Mouse (Mus musculus): ENCODE measurements around the gene 5330417C22Rik. TPM values are rescaled to one million over a fixed set of nuclear protein-coding genes. Genes with fewer than 3 reads are reported as not detected.
A peak's percentile ranks its signal among the peaks of the same experiment; 100 is the strongest.

Gene 5330417C22Rik
- total RNA-seq, 2 experiments from 2014 or later, result 24.8 to 28.8 TPM

GRCm38 (mm10) chr3:108411754-108412121, 124.6 kb downstream of the 5330417C22Rik start:
- Histone ChIP-seq H3K4me3 (peak overlapping the region; percentile 57), H3K27ac (peak overlapping the region; percentile 69)
- peak in 1 of 2 experiments; percentile 69 for DNase-seq (ENCODE audit: low spot score in 2 of 2)
- TF ChIP-seq CTCF (conservative IDR thresholded peaks at IDR 0.05), result no peak

GRCm38 (mm10) chr3:108411026-108411753, 125.1 kb downstream of the 5330417C22Rik start:
- peak overlapping the region; percentile 57 for H3K4me3 ChIP-seq
- peak overlapping the region; percentile 69 for H3K27ac ChIP-seq
- DNase-seq (ENCODE audit: low spot score in 2 of 2), result no peak
- TF ChIP-seq CTCF (conservative IDR thresholded peaks at IDR 0.05), result no peak

- DNase-seq (ENCODE audit: low spot score in 2 of 2), result no peak
- TF ChIP-seq CTCF (conservative IDR thresholded peaks at IDR 0.05), result no peak
Observed at GRCm38 (mm10) chr3:108410359-108410714, 126.0 kb downstream of the 5330417C22Rik start.

GRCm38 (mm10) chr3:108409656-108410358, 126.5 kb downstream of the 5330417C22Rik start:
- TF ChIP-seq CTCF (conservative IDR thresholded peaks at IDR 0.05), result no peak

More at GRCm38 (mm10) chr3:108410359-108410714, 126.0 kb downstream of the 5330417C22Rik start:
- Histone ChIP-seq H3K4me3 (peak overlapping the region; percentile 57), H3K27ac (peak overlapping the region; percentile 69)

GRCm38 (mm10) chr3:108408517-108409008, 127.8 kb downstream of the 5330417C22Rik start:
- no peak for TF ChIP-seq CTCF (conservative IDR thresholded peaks at IDR 0.05)
- Histone ChIP-seq H3K27ac (0 out of 2 replicates have a peak overlapping the region, but pooled peaks have one; percentile 23), H3K4me3 (no peak overlapping the region)
- no peak for DNase-seq (ENCODE audit: low spot score in 2 of 2)

More at GRCm38 (mm10) chr3:108409656-108410358, 126.5 kb downstream of the 5330417C22Rik start:
- H3K27ac ChIP-seq, result peak overlapping the region; percentile 69
- peak overlapping the region; percentile 57 for H3K4me3 ChIP-seq
- no peak for DNase-seq (ENCODE audit: low spot score in 2 of 2)

GRCm38 (mm10) chr3:108406306-108406885, 129.9 kb downstream of the 5330417C22Rik start:
- H3K4me3 ChIP-seq, result no peak overlapping the region
- TF ChIP-seq CTCF (conservative IDR thresholded peaks at IDR 0.05), result no peak
- peak overlapping the region; percentile 88 for H3K27ac ChIP-seq
- no peak for DNase-seq (ENCODE audit: low spot score in 2 of 2)

Small RNA genes within 50 kb of the gene (microRNA-seq; reads per million reads assigned to microRNA genes)
- gene Gm22860, result 0 reads per million in 2 experiments

Other genes starting within 250 kb of the 5330417C22Rik start
- gene Mybphl, start 171.6 kb downstream of the 5330417C22Rik start, total RNA-seq (2021), result 1 to 10 TPM in 1 of 2 experiments, under 1 TPM in 1; 0.83 to 1.5 TPM
- 10 to 100 TPM; 17.5 to 22.2 TPM for gene Psrc1, start 152.7 kb downstream of the 5330417C22Rik start, total RNA-seq (2021)
- gene Celsr2, start 121.0 kb downstream of the 5330417C22Rik start, total RNA-seq (2021), result 100 to 1,000 TPM; 185 to 201 TPM
- 100 to 1,000 TPM; 198 to 213 TPM for gene Sars, start 91.3 kb downstream of the 5330417C22Rik start, total RNA-seq (2021)
- 1 to 10 TPM; 1.5 TPM for gene 1700013F07Rik, start 2.4 kb downstream of the 5330417C22Rik start, total RNA-seq (2021)
- gene Tmem167b, start 25.9 kb upstream of the 5330417C22Rik start, total RNA-seq (2021), result 10 to 100 TPM; 55.6 to 56.2 TPM
- 10 to 100 TPM; 20.7 to 27.3 TPM for gene Taf13, start 35.2 kb upstream of the 5330417C22Rik start, total RNA-seq (2021)
- 100 to 1,000 TPM; 125 to 135 TPM for gene Wdr47, start 54.7 kb upstream of the 5330417C22Rik start, total RNA-seq (2021)
- 10 to 100 TPM; 31.7 to 34.0 TPM for gene Clcc1, start 117.4 kb upstream of the 5330417C22Rik start, total RNA-seq (2021)
- gene Gpsm2, start 185.8 kb upstream of the 5330417C22Rik start, total RNA-seq (2021), result 10 to 100 TPM; 13.3 to 14.1 TPM
- under 1 TPM in 1 of 2 experiments, not detected in 1; 0.10 TPM for gene Aknad1, start 203.1 kb upstream of the 5330417C22Rik start, total RNA-seq (2021)